Mouse (Mus musculus): ENCODE results near the gene Spns3.

The Spns3 gene

GRCm38 (mm10) chr11:72550134-72550988, at the start of gene Spns3:
TSS of gene Spns3 (minus strand) at chr11:72550506.
- no peak for DNase-seq (ENCODE audit: low read depth, low spot score)

- DNase-seq (ENCODE audit: low read depth, low spot score), result no peak
Observed at GRCm38 (mm10) chr11:72597780-72598179, 47.5 kb upstream of the Spns3 start.

GRCm38 (mm10) chr11:72595010-72595737, 44.9 kb upstream of the Spns3 start:
- peak; percentile 57 for DNase-seq (ENCODE audit: low read depth, low spot score)

GRCm38 (mm10) chr11:72587537-72588233, 37.4 kb upstream of the Spns3 start:
- DNase-seq (ENCODE audit: low read depth, low spot score), result no peak

- DNase-seq (ENCODE audit: low read depth, low spot score), result no peak
Observed at GRCm38 (mm10) chr11:72586570-72586969, 36.3 kb upstream of the Spns3 start.

GRCm38 (mm10) chr11:72583092-72583491, 32.8 kb upstream of the Spns3 start:
- no peak for DNase-seq (ENCODE audit: low read depth, low spot score)

GRCm38 (mm10) chr11:72582448-72582705, 32.1 kb upstream of the Spns3 start:
- no peak for DNase-seq (ENCODE audit: low read depth, low spot score)

- DNase-seq (ENCODE audit: low read depth, low spot score), result no peak
Observed at GRCm38 (mm10) chr11:72581609-72582447, 31.5 kb upstream of the Spns3 start.

GRCm38 (mm10) chr11:72578471-72578870, 28.2 kb upstream of the Spns3 start:
- no peak for DNase-seq (ENCODE audit: low read depth, low spot score)

GRCm38 (mm10) chr11:72576466-72577351, 26.4 kb upstream of the Spns3 start:
- peak; percentile 92 for DNase-seq (ENCODE audit: low read depth, low spot score)

- no peak for DNase-seq (ENCODE audit: low read depth, low spot score)
Observed at GRCm38 (mm10) chr11:72576111-72576465, 25.8 kb upstream of the Spns3 start.

- DNase-seq (ENCODE audit: low read depth, low spot score), result peak; percentile 78
Observed at GRCm38 (mm10) chr11:72573819-72574218, 23.5 kb upstream of the Spns3 start.

- DNase-seq (ENCODE audit: low read depth, low spot score), result peak; percentile 92
Observed at GRCm38 (mm10) chr11:72570319-72570979, 20.1 kb upstream of the Spns3 start.

GRCm38 (mm10) chr11:72569671-72570318, 19.5 kb upstream of the Spns3 start:
- peak; percentile 61 for DNase-seq (ENCODE audit: low read depth, low spot score)

- peak; percentile 86 for DNase-seq (ENCODE audit: low read depth, low spot score)
Observed at GRCm38 (mm10) chr11:72569051-72569450, 18.7 kb upstream of the Spns3 start.

GRCm38 (mm10) chr11:72566816-72567338, 16.6 kb upstream of the Spns3 start:
- DNase-seq (ENCODE audit: low read depth, low spot score), result peak; percentile 37

- DNase-seq (ENCODE audit: low read depth, low spot score), result no peak
Observed at GRCm38 (mm10) chr11:72566304-72566703, 16.0 kb upstream of the Spns3 start.

- DNase-seq (ENCODE audit: low read depth, low spot score), result peak; percentile 88
Observed at GRCm38 (mm10) chr11:72564232-72564807, 14.0 kb upstream of the Spns3 start.

- no peak for DNase-seq (ENCODE audit: low read depth, low spot score)
Observed at GRCm38 (mm10) chr11:72560661-72561060, 10.4 kb upstream of the Spns3 start.
